Mouse (Mus musculus) adrenal gland, postnatal 14 days (tissue): ENCODE measurements at regions not wholly inside any gene's neighbourhood (a gene's known extent, or its start where the extent isn't known, plus 50 kb on each side); places are given as distances from the start of the nearest gene placed in this dataset.
A peak's percentile ranks its signal among the peaks of the same experiment; 100 is the strongest.

Experiments used
- DNase-seq: peaks from one replicate; pipeline ENCODE4 v3.0.0; 2021; ENCODE audit warnings: mixed read lengths

- peak; percentile 64 for DNase-seq
Observed at GRCm38 (mm10) chr15:103102068-103102840, 64.6 kb downstream of the Smug1 start.

- no peak for DNase-seq
Observed at GRCm38 (mm10) chr15:103100121-103100520, 66.8 kb downstream of the Smug1 start.

DNA sequence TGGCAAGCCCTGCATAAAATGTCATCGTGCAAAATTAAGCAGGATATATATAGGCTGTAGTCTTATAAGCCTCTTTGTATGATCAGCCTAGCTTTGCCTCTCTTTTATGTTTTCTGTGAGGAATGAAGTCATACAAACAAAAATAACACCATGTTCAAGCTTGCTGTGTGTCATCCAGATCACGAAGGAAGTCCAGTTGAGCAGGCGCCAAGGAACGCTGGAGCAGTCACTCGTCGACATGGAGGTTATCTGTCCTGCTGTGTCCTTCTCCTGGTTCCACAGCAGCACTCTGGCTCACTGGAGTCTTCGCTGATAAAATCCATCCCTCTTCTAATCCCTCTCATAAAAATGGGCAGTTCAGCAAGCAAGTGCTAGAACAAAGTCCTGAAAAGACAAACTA lies 72.4 kb downstream of the Smug1 start:
- peak; percentile 56 for DNase-seq

DNA sequence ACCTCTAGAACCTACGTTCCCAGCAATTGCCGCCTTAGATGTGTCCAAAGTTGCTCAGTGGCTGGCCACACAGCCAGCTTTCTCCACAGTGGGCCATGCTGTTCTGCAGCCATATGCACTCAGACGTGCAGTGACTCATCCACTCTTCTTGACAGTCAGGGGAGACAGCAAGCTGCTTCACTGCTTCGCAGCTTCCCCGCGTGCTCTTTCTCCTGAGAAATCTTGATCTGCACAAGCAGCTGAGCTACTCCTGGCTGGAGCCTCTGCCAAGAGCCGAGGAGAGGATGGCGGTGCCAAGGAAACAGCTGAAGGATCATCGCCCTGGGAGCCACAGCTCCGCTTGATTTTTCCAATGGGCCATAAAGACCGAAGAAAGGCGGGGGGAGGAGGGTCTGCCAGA lies 73.2 kb downstream of the Smug1 start:
- peak; percentile 65 for DNase-seq

GRCm38 (mm10) chr15:103092496-103092895 lies 73.8 kb downstream of the Hoxc4 start:
- DNase-seq, result no peak

DNA sequence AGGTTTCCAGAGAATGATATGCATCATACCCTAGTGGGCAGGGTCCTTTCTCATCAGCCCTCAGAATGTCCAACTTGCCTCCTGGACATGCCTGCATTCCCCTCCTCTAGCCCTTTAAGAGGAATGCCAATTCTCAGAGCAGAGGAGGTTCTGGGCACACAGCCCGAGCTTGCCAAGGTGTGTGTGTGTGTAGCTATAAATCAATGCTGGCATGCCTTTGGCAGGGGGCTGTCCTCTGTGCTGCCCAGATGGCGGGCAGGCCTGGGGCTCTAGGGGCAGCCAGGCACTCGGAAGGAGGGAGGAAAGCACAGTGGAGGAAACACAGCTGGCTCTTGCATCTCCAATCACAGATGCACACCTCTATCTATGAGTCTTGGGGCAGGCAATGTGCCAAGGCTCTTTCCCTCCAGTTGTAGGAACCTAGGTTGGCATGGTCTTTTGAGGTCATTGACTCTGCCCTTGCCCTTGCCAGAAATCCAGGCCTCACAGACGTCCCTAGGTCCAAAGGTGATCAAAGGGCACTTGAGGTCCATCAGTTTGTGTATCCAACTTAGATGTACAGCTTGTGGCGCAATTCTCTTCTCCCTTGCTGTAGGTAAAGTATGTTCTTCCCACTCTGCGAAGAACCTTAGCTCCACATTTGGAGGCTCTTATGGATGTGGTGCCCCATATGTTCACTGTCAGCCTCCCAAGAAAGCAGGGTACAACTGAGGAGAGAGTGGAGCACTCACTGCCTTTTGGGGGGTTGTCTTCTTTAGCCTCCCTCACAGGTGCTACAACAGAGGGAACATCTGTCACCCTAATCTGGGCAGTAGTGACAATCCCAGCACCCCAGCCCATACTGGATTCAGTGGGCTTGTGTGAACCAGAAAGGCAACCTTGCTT lies 71.8 kb downstream of the Hoxc4 start:
- peak; percentile 46 for DNase-seq

DNA sequence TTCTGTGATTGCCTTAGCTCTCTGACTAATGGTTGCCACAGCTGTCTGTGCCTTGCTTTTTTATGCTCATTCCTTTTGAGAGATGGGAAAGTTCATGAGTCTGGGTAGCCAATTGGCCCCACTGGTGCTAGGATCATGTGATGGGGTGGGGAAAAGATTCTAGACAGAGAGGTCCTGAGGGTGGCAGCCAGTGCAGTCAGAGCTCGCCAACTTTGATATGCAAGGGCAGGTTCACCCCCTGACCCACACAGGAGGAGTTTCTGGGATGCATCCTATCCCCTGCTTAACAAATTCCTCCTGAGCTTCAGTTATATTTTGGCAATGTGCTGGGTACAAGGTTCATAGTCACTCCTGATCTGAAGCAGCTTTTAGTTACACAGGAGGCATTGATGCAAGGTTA lies 71.1 kb downstream of the Hoxc4 start:
- no peak for DNase-seq

DNA sequence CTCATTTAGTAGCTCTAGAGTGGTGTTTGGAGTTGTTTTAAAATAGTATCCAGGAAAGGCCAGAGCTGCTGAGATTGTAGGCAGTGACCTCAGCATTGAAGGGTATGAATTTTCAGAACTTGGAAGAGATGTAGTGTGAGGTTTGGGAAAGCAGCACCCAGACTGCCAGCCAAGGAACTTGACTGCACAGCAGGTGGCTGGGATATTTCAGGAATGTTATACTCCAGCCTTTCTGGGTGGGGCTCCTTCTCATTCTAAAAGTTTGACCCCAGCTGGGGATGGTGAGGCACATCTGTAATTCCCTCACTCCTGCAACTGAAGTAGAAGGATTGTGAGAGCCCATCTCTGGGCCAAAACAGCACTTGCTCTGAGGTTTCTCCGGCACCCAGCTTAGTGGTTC lies 70.7 kb downstream of the Hoxc4 start:
- DNase-seq, result no peak

- DNase-seq, result peak; percentile 83
Observed at GRCm38 (mm10) chr15:103087204-103087603, 68.5 kb downstream of the Hoxc4 start.

GRCm38 (mm10) chr15:103086672-103087069 lies 67.9 kb downstream of the Hoxc4 start:
- DNase-seq, result no peak
